Mouse (Mus musculus) gastrocnemius, adult 2 months (tissue): ENCODE measurements around the gene Lrrc4. TPM values are rescaled to one million over a fixed set of nuclear protein-coding genes. Genes with fewer than 3 reads are reported as not detected.
A peak's percentile ranks its signal among the peaks of the same experiment; 100 is the strongest.

Source experiments
- DNase-seq: peaks from one replicate; pipeline ENCODE4 v3.0.0; 2022
- H3K27ac ChIP-seq: fragments of 200-600 bp; 2 replicates; pipeline ENCODE4 v1.8.1; 2022; ENCODE audit warnings: mild to moderate bottlenecking
- H3K4me3 ChIP-seq: fragments of 200-600 bp; 2 replicates; pipeline ENCODE4 v1.8.1; 2022; ENCODE audit warnings: mild to moderate bottlenecking, moderate library complexity
- CTCF ChIP-seq: fragments of 200-600 bp; IDR thresholded peaks from 2 replicates; pipeline ENCODE4 v1.8.1; 2022; ENCODE audit warnings: antibody characterized with exemption, mild to moderate bottlenecking, moderate library complexity
- intact Hi-C: fragments of 180-260 bp; cut with DNase I; formaldehyde crosslinking; loops from one replicate; pipeline ENCODE4 v1.15.1; 2025
- total RNA-seq, 2 experiments: library from RNA; stranded (reverse); gene quantifications; 2 replicates each; pipeline ENCODE4 v1.2.3; 2021

The Lrrc4 gene
- total RNA-seq, 2 experiments from 2014 or later = 0.33 to 0.54 TPM

- TF ChIP-seq CTCF = no peak
- peak; percentile 42 for DNase-seq
- peak overlapping the region; percentile 49 for H3K27ac ChIP-seq
- intact Hi-C loops = no loop called here
- H3K4me3 ChIP-seq = peak overlapping the region; percentile 89
These were observed 555 bp upstream of the Lrrc4 start for GRCm38 (mm10) chr6:28831854-28832750.

- DNase-seq = no peak
- intact Hi-C loops = no loop called here
- no peak for TF ChIP-seq CTCF
- no peak overlapping the region for H3K4me3 ChIP-seq
- H3K27ac ChIP-seq = no peak overlapping the region
These were observed 1.2 kb downstream of the Lrrc4 start for GRCm38 (mm10) chr6:28830306-28830705.

- intact Hi-C loops = no loop called here
- Histone ChIP-seq H3K4me3 (no peak overlapping the region), H3K27ac (no peak overlapping the region)
- no peak for TF ChIP-seq CTCF
- DNase-seq = no peak
These were observed 3.0 kb downstream of the Lrrc4 start for GRCm38 (mm10) chr6:28828593-28828992.

DNA sequence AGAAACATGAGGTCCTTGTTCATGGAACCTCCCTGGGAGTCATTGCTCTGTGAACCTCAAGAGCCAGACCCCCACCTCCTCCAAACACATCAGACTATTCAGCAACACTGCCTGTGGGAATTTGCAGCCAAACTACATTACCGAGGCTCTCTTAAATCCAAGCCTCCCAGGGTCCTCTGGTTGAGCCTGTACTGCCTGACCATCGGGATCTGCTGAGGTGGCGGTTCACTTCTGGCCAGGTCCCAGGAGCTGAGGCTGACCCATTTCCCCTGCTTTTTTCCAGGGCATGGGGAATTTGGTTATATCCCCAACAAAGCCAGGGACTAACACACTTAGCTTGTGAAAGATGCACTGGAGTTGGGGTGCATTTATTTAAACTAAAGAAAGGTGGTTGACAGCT lies 4.0 kb downstream of the Lrrc4 start:
- intact Hi-C loops = no loop called here
- TF ChIP-seq CTCF = no peak

DNA sequence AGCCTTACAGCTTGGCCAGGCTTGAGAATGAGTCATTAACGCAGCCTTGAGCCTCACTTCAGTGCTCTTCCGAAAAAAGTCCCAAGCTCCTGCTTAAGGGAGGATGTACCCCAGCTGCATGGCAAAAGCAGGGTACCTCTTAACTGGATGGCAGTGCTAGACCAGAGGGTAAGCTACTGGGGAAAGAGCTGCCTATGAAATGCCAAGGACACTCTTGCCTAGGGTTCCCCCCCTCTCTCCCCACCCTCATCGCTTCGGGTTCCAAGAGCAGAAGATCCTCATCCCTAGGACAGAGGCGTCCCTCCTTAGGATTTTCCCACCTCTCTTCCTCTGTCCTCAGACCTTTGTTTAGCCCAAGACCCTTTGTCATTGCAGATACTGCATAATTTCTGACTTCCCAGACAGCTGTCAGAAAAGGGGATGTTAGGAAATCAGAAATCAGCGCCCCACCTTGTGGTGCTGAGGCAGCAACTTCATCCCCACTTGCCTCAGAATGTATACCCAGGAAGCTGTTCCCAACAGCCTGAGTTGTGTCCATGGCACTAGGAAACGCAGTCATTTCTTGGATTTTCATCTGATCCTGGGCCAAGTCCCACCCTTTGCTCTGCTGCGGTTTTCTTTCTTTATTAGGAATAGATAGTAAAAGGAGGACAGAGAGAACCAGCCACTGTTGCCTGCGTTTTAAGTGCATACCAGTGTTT lies 4.7 kb downstream of the Lrrc4 start:
- no peak for TF ChIP-seq CTCF
- DNase-seq = no peak
- H3K27ac ChIP-seq = no peak overlapping the region
- intact Hi-C loops = no loop called here
- no peak overlapping the region for H3K4me3 ChIP-seq

More for the DNA sequence above, 4.0 kb downstream of the Lrrc4 start:
- Histone ChIP-seq H3K27ac (no peak overlapping the region), H3K4me3 (no peak overlapping the region)
- DNase-seq = no peak

DNA sequence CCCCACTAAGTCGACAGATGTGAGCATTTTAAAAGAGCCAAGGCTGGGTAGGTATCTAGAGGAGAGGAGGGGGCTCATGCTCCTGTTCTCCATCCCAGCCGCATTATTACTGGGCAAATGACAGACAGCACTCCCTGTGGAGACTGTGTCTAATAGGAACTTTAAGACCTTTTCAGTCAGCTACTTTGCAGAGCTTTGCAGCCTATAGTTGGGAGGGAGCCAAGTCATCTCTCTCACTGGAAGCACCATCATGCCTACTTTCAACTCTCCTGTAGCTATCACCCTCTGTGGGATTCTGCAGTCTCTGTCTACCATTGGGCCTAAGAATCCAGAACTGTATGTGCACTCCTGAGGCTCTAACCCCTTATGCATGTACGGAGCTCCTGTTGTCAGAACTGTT lies 5.7 kb downstream of the Lrrc4 start:
- no peak for DNase-seq
- TF ChIP-seq CTCF = no peak
- intact Hi-C loops = no loop called here

DNA sequence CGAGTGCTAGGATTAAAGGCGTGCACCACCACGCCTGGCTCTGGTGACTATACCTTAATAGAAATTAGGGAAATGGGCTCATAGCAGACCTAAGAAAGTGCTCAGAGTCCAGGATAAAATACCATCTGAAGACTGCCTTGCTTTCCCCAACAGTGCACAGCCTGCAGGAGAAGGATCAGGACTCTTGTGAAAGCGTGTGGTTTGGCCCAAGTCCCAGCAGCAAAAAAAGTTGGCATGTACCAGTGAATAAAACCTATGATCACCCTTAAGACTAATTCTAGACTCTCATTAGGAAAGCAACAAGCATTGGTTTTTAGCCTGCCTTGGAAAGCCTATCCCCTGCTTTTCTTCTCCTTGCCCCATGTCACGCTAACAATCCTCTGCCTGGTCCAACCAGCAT lies 7.7 kb downstream of the Lrrc4 start:
- peak; percentile 50 for DNase-seq

More for the DNA sequence above, 5.7 kb downstream of the Lrrc4 start:
- Histone ChIP-seq H3K27ac (no peak overlapping the region), H3K4me3 (no peak overlapping the region)

GRCm38 (mm10) chr6:28823375-28823774 lies 8.2 kb downstream of the Lrrc4 start:
- no peak overlapping the region for H3K27ac ChIP-seq
- TF ChIP-seq CTCF = no peak
- intact Hi-C loops = no loop called here
- H3K4me3 ChIP-seq = no peak overlapping the region
- DNase-seq = no peak

More for the DNA sequence above, 7.7 kb downstream of the Lrrc4 start:
- no peak for TF ChIP-seq CTCF
- intact Hi-C loops = no loop called here
- no peak overlapping the region for H3K4me3 ChIP-seq
- no peak overlapping the region for H3K27ac ChIP-seq

DNA sequence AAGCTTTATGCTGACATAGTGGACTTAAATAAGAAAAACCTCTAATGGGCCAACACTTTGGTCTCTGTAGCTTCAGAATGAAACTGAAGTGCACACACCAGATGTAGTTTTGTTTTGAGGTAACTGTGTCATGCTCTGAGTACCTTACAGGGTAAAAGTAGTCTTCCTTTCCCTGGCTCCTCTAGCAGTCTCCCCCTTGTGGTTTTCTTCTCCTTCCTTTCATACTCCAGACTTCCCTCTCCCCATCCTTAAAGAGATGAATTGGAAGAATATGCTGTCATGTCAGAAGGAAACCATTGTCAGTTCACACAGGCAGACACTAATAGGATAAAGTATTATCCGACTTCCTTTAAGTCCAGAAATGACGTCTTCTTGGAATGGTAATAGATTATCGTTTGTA lies 9.3 kb downstream of the Lrrc4 start:
- intact Hi-C loops = no loop called here
- no peak overlapping the region for H3K4me3 ChIP-seq
- no peak for DNase-seq
- H3K27ac ChIP-seq = no peak overlapping the region
- TF ChIP-seq CTCF = 0 out of 2 replicates have a peak, but pooled peaks have one; percentile 3

GRCm38 (mm10) chr6:28819509-28820358 lies 11.8 kb downstream of the Lrrc4 start:
- Histone ChIP-seq H3K27ac (no peak overlapping the region), H3K4me3 (no peak overlapping the region)
- TF ChIP-seq CTCF = no peak
- intact Hi-C loops = no loop called here
- DNase-seq = peak; percentile 30

GRCm38 (mm10) chr6:28817039-28817438 lies 14.5 kb downstream of the Lrrc4 start:
- no peak overlapping the region for H3K4me3 ChIP-seq
- H3K27ac ChIP-seq = no peak overlapping the region
- TF ChIP-seq CTCF = no peak
- no peak for DNase-seq
- intact Hi-C loops = no loop called here

- TF ChIP-seq CTCF = no peak
- intact Hi-C loops = no loop called here
- Histone ChIP-seq H3K4me3 (no peak overlapping the region), H3K27ac (no peak overlapping the region)
- no peak for DNase-seq
These were observed 16.7 kb downstream of the Lrrc4 start for GRCm38 (mm10) chr6:28814895-28815294.

DNA sequence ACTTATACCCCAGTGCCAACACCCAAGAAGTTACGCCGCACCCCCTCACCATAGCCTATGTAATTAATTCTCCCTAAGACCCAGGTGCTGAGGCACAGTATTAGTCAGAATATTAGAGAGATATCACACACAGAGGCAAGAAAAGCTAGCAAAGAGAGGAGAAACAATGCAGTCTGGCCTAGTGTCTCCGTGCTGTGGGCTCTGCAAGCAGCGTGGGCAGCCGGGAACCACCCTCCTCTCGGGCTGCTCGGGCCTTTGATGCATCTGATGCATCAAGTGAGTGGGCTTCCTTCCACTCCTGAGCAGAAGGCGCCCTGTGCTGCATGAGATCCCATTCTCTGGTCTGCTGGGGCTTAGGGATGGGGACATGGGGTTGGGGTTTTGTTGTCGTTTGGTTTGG lies 18.5 kb downstream of the Lrrc4 start:
- intact Hi-C loops = no loop called here
- no peak for TF ChIP-seq CTCF
- Histone ChIP-seq H3K27ac (no peak overlapping the region), H3K4me3 (no peak overlapping the region)
- no peak for DNase-seq
